Mouse (Mus musculus) left cerebral cortex, adult 2 months (tissue): ENCODE measurements around the gene Tigit. TPM values are rescaled to one million over a fixed set of nuclear protein-coding genes. Genes with fewer than 3 reads are reported as not detected.

Source experiments
- DNase-seq, 2 experiments: peaks; one replicate each; pipeline ENCODE4 v3.0.0; 2021 to 2022; ENCODE audit warnings: low spot score in 2 of 2, mixed read lengths in 1 of 2; ENCODE audit errors: extremely low spot score in 1 of 2
- H3K27ac ChIP-seq: fragments of 200-600 bp; 2 replicates; pipeline ENCODE4 v1.8.1; 2022
- H3K4me3 ChIP-seq: fragments of 200-600 bp; 2 replicates; pipeline ENCODE4 v1.8.1; 2022
- CTCF ChIP-seq: fragments of 200-600 bp; IDR thresholded peaks from 2 replicates; pipeline ENCODE4 v1.8.1; 2022; ENCODE audit warnings: antibody characterized with exemption, mild to moderate bottlenecking, moderate library complexity
- intact Hi-C: fragments of 180-260 bp; cut with DNase I; formaldehyde crosslinking; loops from one replicate; pipeline ENCODE4 v1.15.1; 2025
- total RNA-seq, 2 experiments: library from RNA; stranded (reverse); gene quantifications; 2 replicates each; pipeline ENCODE4 v1.2.3; 2021

Gene Tigit
- total RNA-seq, 2 experiments from 2014 or later = not detected

DNA sequence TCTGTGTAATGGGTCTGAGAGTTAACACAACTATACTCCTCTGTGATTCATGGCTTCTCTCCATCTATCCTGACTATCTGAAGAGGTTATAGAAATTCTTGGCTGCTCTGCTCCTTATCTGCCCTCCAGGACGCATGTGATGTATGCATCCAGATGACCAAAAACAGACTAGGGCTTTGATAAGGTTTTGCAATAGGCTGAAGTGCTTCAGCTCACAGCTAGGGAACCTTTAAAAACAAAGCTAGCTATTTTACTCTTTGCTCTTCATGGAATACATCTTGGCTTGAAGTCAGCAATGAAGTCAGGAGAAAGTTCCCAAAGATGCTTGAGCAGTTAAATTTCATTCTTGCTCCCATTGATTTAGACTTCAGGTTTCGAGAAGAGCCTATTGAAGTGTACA, 32.2 kb downstream of the Tigit start:
- Histone ChIP-seq H3K27ac (no peak overlapping the region), H3K4me3 (no peak overlapping the region)
- no peak; the same call in 1 of the 2 replicates for TF ChIP-seq CTCF
- DNase-seq = no peak
- intact Hi-C loops = no loop called here

DNA sequence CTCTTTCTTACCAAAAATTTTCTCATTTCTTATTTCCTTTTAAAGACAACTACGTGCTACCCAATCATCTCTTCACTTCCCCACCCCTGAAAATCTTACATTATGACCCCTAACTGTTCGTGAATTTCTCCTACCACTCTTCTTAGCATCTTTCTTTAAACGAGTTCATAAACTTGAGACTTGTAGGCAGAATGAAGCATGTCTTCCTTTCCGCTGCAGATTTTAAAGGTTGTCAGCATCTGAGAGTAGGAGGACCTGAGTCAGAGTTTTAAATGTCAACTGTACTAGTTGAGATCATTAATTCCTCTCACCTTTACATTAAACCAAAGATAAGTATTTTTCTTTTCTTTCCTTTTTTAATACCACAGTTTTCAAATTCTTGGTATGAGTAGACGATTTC, 35.3 kb downstream of the Tigit start:
- intact Hi-C loops = loop anchor here (5.0 to 10.0 kb wide), 3 partner anchors 69 to 426 kb away; no protein-coding TSS in a partner anchor
- Histone ChIP-seq H3K4me3 (no peak overlapping the region), H3K27ac (no peak overlapping the region)
- no peak for TF ChIP-seq CTCF
- DNase-seq = no peak

DNA sequence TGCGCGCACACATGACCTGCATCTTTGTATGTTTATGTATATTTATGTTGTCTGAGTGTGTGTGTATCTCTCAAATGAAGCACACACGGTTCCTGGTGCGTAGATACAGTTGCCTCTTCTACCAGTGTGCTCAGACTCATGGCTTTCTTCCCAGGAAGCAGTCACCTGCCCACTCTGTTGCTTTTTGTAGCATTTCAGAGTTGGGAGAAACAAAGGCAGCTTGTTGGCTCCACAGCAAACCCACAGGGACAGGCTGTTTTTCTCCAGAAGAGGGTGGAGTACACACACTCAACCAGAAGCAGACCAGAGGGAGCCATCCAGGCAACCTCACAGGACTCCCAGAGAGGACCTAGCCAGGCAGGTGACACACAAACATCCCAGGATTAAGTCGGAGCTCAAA, 38.0 kb downstream of the Tigit start:
- no peak overlapping the region for H3K4me3 ChIP-seq
- no peak overlapping the region for H3K27ac ChIP-seq
- peak in 1 of 2 experiments; percentile 45 for DNase-seq
- intact Hi-C loops = loop anchor here (5.0 to 10.0 kb wide), 3 partner anchors 71 to 429 kb away; no protein-coding TSS in a partner anchor
- TF ChIP-seq CTCF = peak; percentile 29

DNA sequence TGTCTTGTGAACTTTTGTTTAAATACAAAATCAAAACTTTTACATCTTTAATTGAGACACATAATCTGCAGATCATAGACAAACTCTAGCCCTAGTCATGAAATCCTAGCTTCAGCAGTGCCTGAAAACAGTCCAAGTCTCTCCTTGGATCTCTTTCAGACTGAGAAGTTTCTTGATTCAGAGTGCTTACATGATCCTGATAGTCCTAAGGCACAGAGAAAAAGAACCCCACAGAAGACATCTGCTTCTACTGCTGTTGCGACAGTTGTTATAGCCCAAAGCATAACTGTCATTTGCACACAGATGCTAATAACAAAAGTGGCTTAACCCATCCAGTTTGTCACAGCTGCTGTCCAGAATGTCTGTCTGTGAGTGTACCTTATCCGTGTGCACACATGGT, 38.7 kb downstream of the Tigit start:
- Histone ChIP-seq H3K4me3 (no peak overlapping the region), H3K27ac (no peak overlapping the region; the same call in 1 of the 2 replicates)
- no peak for DNase-seq
- no peak for TF ChIP-seq CTCF
- intact Hi-C loops = loop anchor here (5.0 to 10.0 kb wide), 3 partner anchors 72 to 430 kb away; no protein-coding TSS in a partner anchor

DNA sequence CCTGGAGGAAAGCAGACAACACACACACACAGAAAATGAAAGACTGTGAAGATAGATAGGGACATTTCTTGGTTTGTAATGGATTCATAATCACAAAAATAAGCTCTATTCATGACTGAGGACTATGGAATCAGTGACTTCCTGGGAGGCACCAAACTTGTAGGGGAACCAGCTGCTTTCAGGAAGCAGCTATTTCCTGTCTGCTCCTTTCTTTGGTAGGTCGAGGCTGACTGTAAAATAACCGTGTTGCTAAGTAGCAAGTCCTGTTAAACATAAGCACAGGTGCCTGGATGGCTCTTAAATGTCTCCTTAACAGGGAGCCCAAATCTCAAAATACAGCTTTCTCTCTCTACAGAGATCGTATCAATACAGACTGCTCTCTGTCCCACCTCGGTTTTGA, 39.1 kb downstream of the Tigit start:
- Histone ChIP-seq H3K4me3 (no peak overlapping the region), H3K27ac (no peak overlapping the region; the same call in 1 of the 2 replicates)
- no peak for DNase-seq
- no peak for TF ChIP-seq CTCF
- intact Hi-C loops = loop anchor here (5.0 to 10.0 kb wide), 3 partner anchors 72 to 430 kb away; no protein-coding TSS in a partner anchor

DNA sequence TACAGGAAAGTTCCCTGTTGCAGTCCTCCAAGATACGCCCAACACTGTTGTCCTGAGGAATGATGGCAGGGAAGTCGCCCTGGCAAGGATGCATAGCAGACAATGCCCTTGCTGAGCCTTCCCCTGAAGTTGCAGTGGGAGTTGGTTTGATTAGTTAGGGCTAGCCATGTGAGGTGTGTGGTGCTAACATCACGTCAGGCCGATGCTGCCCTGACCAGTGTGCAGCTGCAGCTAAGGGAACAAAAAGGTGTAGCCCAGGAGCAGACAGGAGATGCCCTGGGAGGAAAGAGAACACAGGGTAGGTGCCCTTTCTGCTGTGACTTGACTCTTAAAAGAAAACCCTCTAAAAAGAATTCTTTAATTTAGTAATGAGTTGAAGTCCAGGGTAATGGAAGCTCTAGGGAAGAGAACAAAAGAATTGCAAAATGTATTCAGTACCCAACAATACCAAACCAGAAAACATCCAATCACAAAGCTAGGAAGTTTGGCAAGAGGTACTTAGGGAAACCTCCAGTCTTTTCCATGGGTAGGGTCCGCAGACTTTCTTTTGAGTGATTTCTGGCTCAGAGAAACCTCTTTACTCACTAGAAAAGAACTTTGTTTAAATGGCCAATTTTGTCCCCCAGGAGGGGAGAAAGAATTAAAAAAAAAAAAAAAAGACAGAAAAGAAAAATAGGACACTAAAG, 40.5 kb downstream of the Tigit start:
- Histone ChIP-seq H3K4me3 (no peak overlapping the region), H3K27ac (no peak overlapping the region; the same call in 1 of the 2 replicates)
- intact Hi-C loops = loop anchor here (10.0 kb wide), 1 partner anchor 431 kb away; no protein-coding TSS in a partner anchor
- no peak for DNase-seq
- TF ChIP-seq CTCF = no peak

DNA sequence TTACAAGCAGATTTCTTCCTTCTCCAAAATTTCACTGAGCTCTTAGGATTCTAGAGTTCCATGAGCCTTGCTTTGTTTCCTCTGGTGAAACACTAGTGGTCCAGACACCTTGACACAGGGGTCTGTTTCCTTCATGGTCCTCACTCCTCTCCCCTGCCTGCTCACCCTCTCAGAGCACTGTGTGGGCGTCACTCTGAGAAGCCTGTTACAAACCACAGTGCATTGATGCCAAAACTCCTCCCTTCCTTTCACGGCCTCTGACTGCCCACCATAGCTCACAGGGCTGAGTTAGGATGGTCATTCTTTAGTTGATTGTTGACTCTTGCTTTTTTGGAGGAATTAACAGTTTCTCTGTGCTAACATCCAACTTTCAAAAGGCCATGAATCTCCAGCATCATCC, 43.6 kb downstream of the Tigit start:
- no peak overlapping the region for H3K4me3 ChIP-seq
- no peak for DNase-seq
- TF ChIP-seq CTCF = no peak
- intact Hi-C loops = loop anchor here (10.0 kb wide), 1 partner anchor 434 kb away; no protein-coding TSS in a partner anchor
- H3K27ac ChIP-seq = no peak overlapping the region

DNA sequence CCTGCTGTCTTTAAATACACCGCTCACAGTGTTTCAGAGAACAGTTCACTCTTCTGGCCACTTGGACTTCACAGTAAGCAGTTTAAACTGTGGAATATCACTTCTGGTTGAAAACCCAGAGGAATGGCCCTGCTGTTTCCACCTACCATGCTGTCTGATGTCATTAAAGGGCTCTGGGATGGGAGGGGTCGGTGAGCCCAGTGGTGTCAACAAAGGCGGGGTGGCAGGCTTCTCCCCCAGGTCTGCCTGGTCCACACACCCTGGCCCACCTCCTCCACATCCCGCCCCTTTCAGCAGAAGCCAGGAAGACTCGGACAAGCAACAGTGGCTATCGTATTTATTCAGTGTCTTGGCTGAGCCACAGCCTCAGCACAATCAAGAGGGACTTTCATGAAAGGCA, 44.7 kb downstream of the Tigit start:
- DNase-seq = no peak
- intact Hi-C loops = no loop called here
- H3K27ac ChIP-seq = no peak overlapping the region
- no peak for TF ChIP-seq CTCF
- H3K4me3 ChIP-seq = no peak overlapping the region

DNA sequence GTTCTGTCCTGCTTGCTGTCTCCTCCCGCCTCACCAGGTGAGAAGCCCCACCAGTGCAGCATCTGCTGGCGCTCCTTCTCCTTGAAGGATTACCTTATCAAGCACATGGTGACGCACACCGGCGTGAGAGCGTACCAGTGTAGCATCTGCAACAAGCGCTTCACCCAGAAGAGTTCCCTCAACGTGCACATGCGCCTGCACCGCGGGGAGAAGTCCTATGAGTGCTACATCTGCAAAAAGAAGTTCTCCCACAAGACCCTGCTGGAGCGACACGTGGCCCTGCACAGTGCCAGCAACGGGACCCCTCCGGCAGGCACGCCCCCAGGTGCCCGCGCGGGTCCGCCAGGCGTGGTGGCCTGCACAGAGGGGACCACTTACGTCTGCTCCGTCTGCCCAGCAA, 45.7 kb downstream of the Tigit start:
- no peak overlapping the region for H3K4me3 ChIP-seq
- TF ChIP-seq CTCF = no peak
- DNase-seq = no peak
- no peak overlapping the region for H3K27ac ChIP-seq
- intact Hi-C loops = no loop called here

DNA sequence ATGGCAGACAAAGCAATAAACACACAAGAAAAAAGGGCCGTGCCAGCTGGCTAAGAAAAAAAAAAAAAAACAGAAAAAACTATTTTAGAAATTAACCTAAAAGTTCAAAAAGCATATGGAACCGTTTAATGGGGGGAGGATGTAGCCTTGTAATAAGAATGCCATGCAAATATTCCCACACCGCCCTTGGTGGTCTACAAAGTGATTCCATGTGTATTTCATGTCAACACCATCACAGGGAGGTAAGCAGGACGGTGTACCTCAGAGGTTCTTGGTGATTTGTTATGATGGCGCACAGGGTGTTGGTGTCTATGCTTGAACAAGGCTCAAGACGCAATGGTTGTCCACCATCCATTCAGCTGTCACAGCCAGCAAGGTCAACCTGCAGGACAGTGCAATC, 46.6 kb downstream of the Tigit start:
- intact Hi-C loops = no loop called here
- DNase-seq = no peak
- TF ChIP-seq CTCF = no peak

DNA sequence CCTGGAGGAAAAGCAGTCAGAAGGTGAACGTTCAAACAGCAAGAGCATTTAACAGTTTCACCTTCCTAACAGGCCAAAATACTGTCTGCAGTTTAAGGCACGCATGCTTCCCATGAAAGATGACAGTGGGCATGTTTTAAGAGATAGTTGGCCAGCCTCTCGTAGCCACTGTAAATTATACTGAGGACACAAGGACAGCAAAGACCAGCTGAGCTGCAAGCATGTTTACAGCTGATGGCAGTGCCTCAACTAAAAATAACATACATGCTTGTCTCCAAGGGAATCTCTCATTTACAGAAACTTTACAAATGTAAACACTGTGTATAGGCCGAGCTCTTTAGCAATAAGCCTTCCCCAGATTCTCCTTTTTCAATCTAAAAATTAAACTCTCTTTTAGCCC, 47.6 kb downstream of the Tigit start:
- DNase-seq = no peak
- no peak overlapping the region for H3K27ac ChIP-seq
- intact Hi-C loops = no loop called here
- no peak overlapping the region for H3K4me3 ChIP-seq
- TF ChIP-seq CTCF = no peak

More for the DNA sequence above, 46.6 kb downstream of the Tigit start:
- Histone ChIP-seq H3K4me3 (no peak overlapping the region), H3K27ac (no peak overlapping the region)

DNA sequence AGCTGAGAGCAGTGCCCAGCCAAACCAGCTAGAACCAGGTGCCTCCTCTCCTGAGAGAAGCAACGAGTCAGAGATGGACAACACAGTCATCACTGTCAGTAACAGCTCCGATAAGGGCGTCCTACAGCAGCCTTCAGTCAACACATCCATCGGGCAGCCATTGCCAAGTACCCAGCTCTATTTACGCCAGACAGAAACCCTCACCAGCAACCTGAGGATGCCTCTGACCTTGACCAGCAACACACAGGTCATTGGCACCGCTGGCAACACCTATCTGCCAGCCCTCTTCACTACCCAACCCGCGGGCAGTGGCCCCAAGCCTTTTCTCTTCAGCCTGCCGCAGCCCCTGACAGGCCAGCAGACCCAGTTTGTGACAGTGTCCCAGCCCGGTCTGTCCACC, 53.6 kb downstream of the Tigit start:
- no peak overlapping the region for H3K4me3 ChIP-seq
- no peak for DNase-seq
- no peak overlapping the region for H3K27ac ChIP-seq
- no peak for TF ChIP-seq CTCF
- intact Hi-C loops = no loop called here

DNA sequence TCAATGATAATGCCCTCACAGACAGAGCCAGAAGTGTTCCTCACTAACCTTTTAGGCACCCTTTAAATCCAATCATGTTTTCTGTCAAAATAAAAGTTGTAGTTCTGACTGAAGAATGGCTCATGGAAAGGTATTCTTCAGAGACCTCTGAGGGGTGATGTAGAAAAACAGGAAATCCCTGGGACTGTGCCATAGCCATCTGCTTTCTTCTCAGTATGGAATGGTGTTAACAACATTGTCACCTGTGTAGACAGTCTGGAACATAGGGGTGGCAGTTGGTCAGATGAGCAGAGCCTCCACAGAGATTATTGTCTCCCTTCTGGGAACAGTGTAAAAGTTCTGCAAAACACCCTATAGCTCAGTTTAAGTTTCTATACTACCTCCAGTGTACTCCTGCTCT, 55.9 kb downstream of the Tigit start:
- Histone ChIP-seq H3K4me3 (no peak overlapping the region), H3K27ac (no peak overlapping the region)
- intact Hi-C loops = no loop called here
- no peak for DNase-seq
- no peak for TF ChIP-seq CTCF
